Mouse (Mus musculus): ENCODE measurements at regions not wholly inside any gene's neighbourhood (a gene's known extent, or its start where the extent isn't known, plus 50 kb on each side); places are given as distances from the start of the nearest gene placed in this dataset.
A peak's percentile ranks its signal among the peaks of the same experiment; 100 is the strongest.
"Not testable (repeated sequence)": the region's sequence is repeated elsewhere in the genome, so short reads cannot be mapped to it uniquely, and the experiment has no call there.

GRCm38 (mm10) chr10:96234564-96235412 lies 98.4 kb downstream of the Gm5426 start:
- DNase-seq (ENCODE audit: low read depth, low spot score): no peak
- Histone ChIP-seq H3K27me3 (ENCODE audit: control insufficient read depth, insufficient read depth, low read length, poor library complexity, severe bottlenecking) (no peaks in the 10 kb centered on the region), H3K36me3 (ENCODE audit: control insufficient read depth, insufficient read depth, low read length, poor library complexity, severe bottlenecking) (no peaks in the 10 kb centered on the region)

GRCm38 (mm10) chr10:96236031-96236430 lies 99.6 kb downstream of the Gm5426 start:
- H3K36me3 ChIP-seq (ENCODE audit: control insufficient read depth, insufficient read depth, low read length, poor library complexity, severe bottlenecking); H3K27me3 ChIP-seq (ENCODE audit: control insufficient read depth, insufficient read depth, low read length, poor library complexity, severe bottlenecking); DNase-seq (ENCODE audit: low read depth, low spot score): not testable (repeated sequence)

- DNase-seq (ENCODE audit: low read depth, low spot score): no peak
- H3K36me3 ChIP-seq (ENCODE audit: control insufficient read depth, insufficient read depth, low read length, poor library complexity, severe bottlenecking): no peaks in the 10 kb centered on the region
Measured at GRCm38 (mm10) chr10:96236777-96237373, 100.5 kb downstream of the Gm5426 start.

GRCm38 (mm10) chr10:96237572-96238130 lies 101.2 kb downstream of the Gm5426 start:
- H3K27me3 ChIP-seq (ENCODE audit: control insufficient read depth, insufficient read depth, low read length, poor library complexity, severe bottlenecking): no peaks in the 10 kb centered on the region
- H3K36me3 ChIP-seq (ENCODE audit: control insufficient read depth, insufficient read depth, low read length, poor library complexity, severe bottlenecking): no peaks in the 10 kb centered on the region
- DNase-seq (ENCODE audit: low read depth, low spot score): no peak

More at GRCm38 (mm10) chr10:96236777-96237373, 100.5 kb downstream of the Gm5426 start:
- H3K27me3 ChIP-seq (ENCODE audit: control insufficient read depth, insufficient read depth, low read length, poor library complexity, severe bottlenecking): no peaks in the 10 kb centered on the region

- no peak for DNase-seq (ENCODE audit: low read depth, low spot score)
- H3K36me3 ChIP-seq (ENCODE audit: control insufficient read depth, insufficient read depth, low read length, poor library complexity, severe bottlenecking): no peaks in the 10 kb centered on the region
Measured at GRCm38 (mm10) chr10:96238251-96238650, 101.8 kb downstream of the Gm5426 start.

GRCm38 (mm10) chr10:96238850-96239249 lies 102.4 kb downstream of the Gm5426 start:
- Histone ChIP-seq H3K36me3 (ENCODE audit: control insufficient read depth, insufficient read depth, low read length, poor library complexity, severe bottlenecking) (no peaks in the 10 kb centered on the region), H3K27me3 (ENCODE audit: control insufficient read depth, insufficient read depth, low read length, poor library complexity, severe bottlenecking) (no peaks in the 10 kb centered on the region)
- no peak for DNase-seq (ENCODE audit: low read depth, low spot score)

More at GRCm38 (mm10) chr10:96238251-96238650, 101.8 kb downstream of the Gm5426 start:
- no peaks in the 10 kb centered on the region for H3K27me3 ChIP-seq (ENCODE audit: control insufficient read depth, insufficient read depth, low read length, poor library complexity, severe bottlenecking)

- no peak for DNase-seq (ENCODE audit: low read depth, low spot score)
- no peaks in the 10 kb centered on the region for H3K36me3 ChIP-seq (ENCODE audit: control insufficient read depth, insufficient read depth, low read length, poor library complexity, severe bottlenecking)
- no peaks in the 10 kb centered on the region for H3K27me3 ChIP-seq (ENCODE audit: control insufficient read depth, insufficient read depth, low read length, poor library complexity, severe bottlenecking)
Measured at GRCm38 (mm10) chr10:96240591-96240990, 104.2 kb downstream of the Gm5426 start.

GRCm38 (mm10) chr10:96253671-96254070 lies 117.3 kb downstream of the Gm5426 start:
- Histone ChIP-seq H3K36me3 (ENCODE audit: control insufficient read depth, insufficient read depth, low read length, poor library complexity, severe bottlenecking) (no peaks in the 10 kb centered on the region), H3K27me3 (ENCODE audit: control insufficient read depth, insufficient read depth, low read length, poor library complexity, severe bottlenecking) (no peaks in the 10 kb centered on the region)
- no peak for DNase-seq (ENCODE audit: low read depth, low spot score)

- DNase-seq (ENCODE audit: low read depth, low spot score): no peak
- Histone ChIP-seq H3K27me3 (ENCODE audit: control insufficient read depth, insufficient read depth, low read length, poor library complexity, severe bottlenecking) (no peaks in the 10 kb centered on the region), H3K36me3 (ENCODE audit: control insufficient read depth, insufficient read depth, low read length, poor library complexity, severe bottlenecking) (no peaks in the 10 kb centered on the region)
Measured at GRCm38 (mm10) chr10:96254250-96254862, 118.0 kb downstream of the Gm5426 start.

GRCm38 (mm10) chr10:96257935-96258334 lies 121.5 kb downstream of the Gm5426 start:
- no peak for DNase-seq (ENCODE audit: low read depth, low spot score)
- Histone ChIP-seq H3K36me3 (ENCODE audit: control insufficient read depth, insufficient read depth, low read length, poor library complexity, severe bottlenecking) (no peaks in the 10 kb centered on the region), H3K27me3 (ENCODE audit: control insufficient read depth, insufficient read depth, low read length, poor library complexity, severe bottlenecking) (no peaks in the 10 kb centered on the region)

- no peaks in the 10 kb centered on the region for H3K27me3 ChIP-seq (ENCODE audit: control insufficient read depth, insufficient read depth, low read length, poor library complexity, severe bottlenecking)
- no peak for DNase-seq (ENCODE audit: low read depth, low spot score)
- H3K36me3 ChIP-seq (ENCODE audit: control insufficient read depth, insufficient read depth, low read length, poor library complexity, severe bottlenecking): no peaks in the 10 kb centered on the region
Measured at GRCm38 (mm10) chr10:96259242-96259641, 122.8 kb downstream of the Gm5426 start.

GRCm38 (mm10) chr10:96259648-96260047 lies 123.2 kb downstream of the Gm5426 start:
- no peak for DNase-seq (ENCODE audit: low read depth, low spot score)
- Histone ChIP-seq H3K27me3 (ENCODE audit: control insufficient read depth, insufficient read depth, low read length, poor library complexity, severe bottlenecking) (no peaks in the 10 kb centered on the region), H3K36me3 (ENCODE audit: control insufficient read depth, insufficient read depth, low read length, poor library complexity, severe bottlenecking) (no peaks in the 10 kb centered on the region)

- peak; percentile 36 for DNase-seq (ENCODE audit: low read depth, low spot score)
- no peaks in the 10 kb centered on the region for H3K27me3 ChIP-seq (ENCODE audit: control insufficient read depth, insufficient read depth, low read length, poor library complexity, severe bottlenecking)
Measured at GRCm38 (mm10) chr10:96263544-96263943, 127.1 kb downstream of the Gm5426 start.

GRCm38 (mm10) chr10:96264433-96264832 lies 128.0 kb downstream of the Gm5426 start:
- peak; percentile 29 for DNase-seq (ENCODE audit: low read depth, low spot score)

More at GRCm38 (mm10) chr10:96263544-96263943, 127.1 kb downstream of the Gm5426 start:
- no peaks in the 10 kb centered on the region for H3K36me3 ChIP-seq (ENCODE audit: control insufficient read depth, insufficient read depth, low read length, poor library complexity, severe bottlenecking)

GRCm38 (mm10) chr10:96264866-96265265 lies 128.5 kb downstream of the Gm5426 start:
- Histone ChIP-seq H3K27me3 (ENCODE audit: control insufficient read depth, insufficient read depth, low read length, poor library complexity, severe bottlenecking) (no peaks in the 10 kb centered on the region), H3K36me3 (ENCODE audit: control insufficient read depth, insufficient read depth, low read length, poor library complexity, severe bottlenecking) (no peaks in the 10 kb centered on the region)
- no peak for DNase-seq (ENCODE audit: low read depth, low spot score)

More at GRCm38 (mm10) chr10:96264433-96264832, 128.0 kb downstream of the Gm5426 start:
- no peaks in the 10 kb centered on the region for H3K36me3 ChIP-seq (ENCODE audit: control insufficient read depth, insufficient read depth, low read length, poor library complexity, severe bottlenecking)
- H3K27me3 ChIP-seq (ENCODE audit: control insufficient read depth, insufficient read depth, low read length, poor library complexity, severe bottlenecking): no peaks in the 10 kb centered on the region

All from splenic B cell, adult 2 months (primary cell).